Mouse (Mus musculus): ENCODE measurements around the gene Baz1a. TPM values are rescaled to one million over a fixed set of nuclear protein-coding genes. Genes with fewer than 3 reads are reported as not detected.
A peak's percentile ranks its signal among the peaks of the same experiment; 100 is the strongest.

Gene Baz1a
- polyA plus RNA-seq, 1 experiment from 2014 or later, result 12.1 TPM

GRCm38 (mm10) chr12:54859531-54859930 is 154.6 kb downstream of the Baz1a start:
- Histone ChIP-seq H3K9me3 (ENCODE audit: control insufficient read depth, low read length) (no peaks in the 10 kb centered on the region), H3K4me2 (ENCODE audit: low read length) (peak overlapping the region; percentile 46), H3K9ac (replicated peaks; ENCODE audit: low read depth, low read length) (0 out of 2 replicates have a peak overlapping the region, but pooled peaks have one; percentile 35), H3K4me1 (replicated peaks; ENCODE audit: control insufficient read depth, insufficient read depth, low read length) (peaks cover 15% of the 10 kb centered on the region), H3K27ac (ENCODE audit: low read length) (no peak overlapping the region), H3K4me3 (replicated peaks; ENCODE audit: low read length) (peak overlapping the region; percentile 21; the same call in 1 of the 2 replicates), H3K27me3 (replicated peaks; ENCODE audit: control insufficient read depth, insufficient read depth, low read length) (no peaks in the 10 kb centered on the region), H3K36me3 (ENCODE audit: control insufficient read depth, insufficient read depth) (peaks cover 14% of the 10 kb centered on the region)
- 40% methylated on average over 6 of the region's 6 CpGs for WGBS
- no peak for ATAC-seq

GRCm38 (mm10) chr12:54850551-54850950 is 163.6 kb downstream of the Baz1a start:
- Histone ChIP-seq H3K4me1 (replicated peaks; ENCODE audit: control insufficient read depth, insufficient read depth, low read length) (no peaks in the 10 kb centered on the region), H3K9ac (replicated peaks; ENCODE audit: low read depth, low read length) (no peak overlapping the region), H3K27me3 (replicated peaks; ENCODE audit: control insufficient read depth, insufficient read depth, low read length) (no peaks in the 10 kb centered on the region), H3K4me3 (replicated peaks; ENCODE audit: low read length) (no peak overlapping the region), H3K4me2 (ENCODE audit: low read length) (no peak overlapping the region), H3K27ac (ENCODE audit: low read length) (no peak overlapping the region), H3K9me3 (ENCODE audit: control insufficient read depth, low read length) (no peaks in the 10 kb centered on the region), H3K36me3 (ENCODE audit: control insufficient read depth, insufficient read depth) (0 out of 2 replicates have a peak, but pooled peaks cover 2% of the 10 kb centered on the region)
- 90% methylated on average over 2 of the region's 2 CpGs for WGBS
- ATAC-seq, result no peak

- no peak overlapping the region for H3K27ac ChIP-seq (ENCODE audit: low read length)
- no peak for ATAC-seq
- H3K4me3 ChIP-seq (replicated peaks; ENCODE audit: low read length), result no peak overlapping the region
- H3K4me1 ChIP-seq (replicated peaks; ENCODE audit: control insufficient read depth, insufficient read depth, low read length), result no peaks in the 10 kb centered on the region
- no peaks in the 10 kb centered on the region for H3K27me3 ChIP-seq (replicated peaks; ENCODE audit: control insufficient read depth, insufficient read depth, low read length)
- no peak overlapping the region for H3K9ac ChIP-seq (replicated peaks; ENCODE audit: low read depth, low read length)
- H3K4me2 ChIP-seq (ENCODE audit: low read length), result no peak overlapping the region
- H3K9me3 ChIP-seq (ENCODE audit: control insufficient read depth, low read length), result no peaks in the 10 kb centered on the region
- no peaks in the 10 kb centered on the region for H3K36me3 ChIP-seq (ENCODE audit: control insufficient read depth, insufficient read depth)
Observed at GRCm38 (mm10) chr12:54844415-54844814, 169.7 kb downstream of the Baz1a start.

Other genes starting within 250 kb of the Baz1a start
- gene Snx6, start 218.6 kb downstream of the Baz1a start, polyA plus RNA-seq (2015; fragmentation: Nextera tagmentation; extraction: Ambion mirVana), result 147 and 168 TPM in 2 replicates
- gene Cfl2, start 151.5 kb downstream of the Baz1a start, polyA plus RNA-seq (2015; fragmentation: Nextera tagmentation; extraction: Ambion mirVana), result 327 and 356 TPM in 2 replicates
- not detected in 2 replicates for gene Gm20403, start 27.8 kb downstream of the Baz1a start, polyA plus RNA-seq (2015; fragmentation: Nextera tagmentation; extraction: Ambion mirVana)
- 35.3 and 37.9 TPM in 2 replicates for gene 2700097O09Rik, start 65.8 kb upstream of the Baz1a start, polyA plus RNA-seq (2015; fragmentation: Nextera tagmentation; extraction: Ambion mirVana)
- 197 and 241 TPM in 2 replicates for gene Srp54a, start 65.9 kb upstream of the Baz1a start, polyA plus RNA-seq (2015; fragmentation: Nextera tagmentation; extraction: Ambion mirVana)
- 54.4 and 59.6 TPM in 2 replicates for gene Fam177a, start 110.1 kb upstream of the Baz1a start, polyA plus RNA-seq (2015; fragmentation: Nextera tagmentation; extraction: Ambion mirVana)
- gene Srp54b, start 140.8 kb upstream of the Baz1a start, polyA plus RNA-seq (2015; fragmentation: Nextera tagmentation; extraction: Ambion mirVana), result 67.5 and 68.5 TPM in 2 replicates
- gene 1700047I17Rik2, start 185.2 kb upstream of the Baz1a start, polyA plus RNA-seq (2015; fragmentation: Nextera tagmentation; extraction: Ambion mirVana), result 1.1 TPM in 1 of 2 replicates, not detected in the other
- 80.8 and 90.3 TPM in 2 replicates for gene Srp54c, start 215.8 kb upstream of the Baz1a start, polyA plus RNA-seq (2015; fragmentation: Nextera tagmentation; extraction: Ambion mirVana)